Mouse (Mus musculus): ENCODE results near the gene Ces1g.

DNA sequence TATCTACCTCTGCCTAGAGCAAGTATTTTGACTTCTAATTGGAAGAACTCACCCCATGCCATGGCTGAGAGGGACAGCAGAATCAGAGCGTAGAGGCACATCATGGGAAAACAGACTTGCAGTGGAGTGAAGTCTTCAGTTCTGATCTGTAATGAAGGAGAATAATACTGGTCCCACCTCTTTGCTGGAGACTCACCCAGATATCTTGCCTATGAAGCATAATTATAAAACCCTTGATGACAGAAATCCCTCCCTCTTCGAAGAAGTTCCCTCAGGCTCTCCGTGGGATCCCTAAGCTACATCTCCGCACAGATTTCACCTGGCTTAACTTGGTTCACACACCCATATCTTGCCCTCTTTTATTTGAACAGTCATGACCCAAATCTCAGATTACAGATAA lies 42.5 kb upstream of the Ces1g start, which contains the start of gene Ces1h:
- TF ChIP-seq ZNF384 (IDR thresholded peaks at IDR 0.05; ENCODE audit: low read depth, low read length) (no peak), NRF1 (IDR thresholded peaks at IDR 0.05; ENCODE audit: low read depth, low read length) (no peak), POLR2A (IDR thresholded peaks at IDR 0.05; ENCODE audit: low read depth, low read length) (no peak), ZKSCAN1 (IDR thresholded peaks at IDR 0.05; ENCODE audit: borderline replicate concordance, low read depth, low read length) (no peak), JUND (conservative IDR thresholded peaks at IDR 0.05; ENCODE audit: low read depth, low read length) (no peak)

All from CH12.LX (cell line).